Mouse (Mus musculus) stomach, postnatal 0 days (tissue): ENCODE measurements around the gene Xrcc1.

Source experiments
- CTCF ChIP-seq: IDR thresholded peaks from 2 replicates; pipeline ENCODE4 v1.5.1; 2016; ENCODE audit warnings: antibody characterized with exemption, low read depth, mild to moderate bottlenecking, moderate library complexity
- EP300 ChIP-seq: optimal IDR thresholded peaks from 2 replicates; pipeline ENCODE3; 2016; ENCODE audit warnings: antibody characterized with exemption

DNA sequence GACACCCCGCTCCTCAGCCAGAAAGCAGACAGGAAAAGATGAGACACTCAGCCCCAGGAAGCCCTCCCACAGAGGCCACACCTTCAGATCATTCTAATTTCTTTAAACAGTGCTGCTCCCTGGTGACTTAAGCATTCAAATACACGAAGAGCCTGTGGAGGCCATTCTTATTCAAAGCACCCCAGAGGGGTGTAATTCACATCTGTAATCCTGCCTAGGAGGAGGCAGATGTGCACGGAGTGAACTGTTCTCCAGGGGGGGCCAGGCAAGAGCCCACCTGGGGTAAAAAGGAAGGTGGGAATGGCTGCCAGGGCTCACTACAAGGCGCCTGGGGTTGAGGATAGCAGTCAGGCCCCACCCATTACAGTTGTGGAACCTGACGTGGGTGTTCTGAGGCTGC is 29.0 kb upstream of the Xrcc1 start:
- TF ChIP-seq EP300 (no peak), CTCF (no peak)
